Mouse (Mus musculus) mouse trophoblast stem cell (cell line): ENCODE data around the gene Zfp36.

Source experiments
- in situ Hi-C, 2 experiments: fragments of 300-500 bp; cut with MseI, MboI; formaldehyde crosslinking; loops; 2 replicates in 1 of 2; 3 replicates in 1 of 2; pipeline ENCODE4 v1.15.1; 2025

Gene Zfp36

DNA sequence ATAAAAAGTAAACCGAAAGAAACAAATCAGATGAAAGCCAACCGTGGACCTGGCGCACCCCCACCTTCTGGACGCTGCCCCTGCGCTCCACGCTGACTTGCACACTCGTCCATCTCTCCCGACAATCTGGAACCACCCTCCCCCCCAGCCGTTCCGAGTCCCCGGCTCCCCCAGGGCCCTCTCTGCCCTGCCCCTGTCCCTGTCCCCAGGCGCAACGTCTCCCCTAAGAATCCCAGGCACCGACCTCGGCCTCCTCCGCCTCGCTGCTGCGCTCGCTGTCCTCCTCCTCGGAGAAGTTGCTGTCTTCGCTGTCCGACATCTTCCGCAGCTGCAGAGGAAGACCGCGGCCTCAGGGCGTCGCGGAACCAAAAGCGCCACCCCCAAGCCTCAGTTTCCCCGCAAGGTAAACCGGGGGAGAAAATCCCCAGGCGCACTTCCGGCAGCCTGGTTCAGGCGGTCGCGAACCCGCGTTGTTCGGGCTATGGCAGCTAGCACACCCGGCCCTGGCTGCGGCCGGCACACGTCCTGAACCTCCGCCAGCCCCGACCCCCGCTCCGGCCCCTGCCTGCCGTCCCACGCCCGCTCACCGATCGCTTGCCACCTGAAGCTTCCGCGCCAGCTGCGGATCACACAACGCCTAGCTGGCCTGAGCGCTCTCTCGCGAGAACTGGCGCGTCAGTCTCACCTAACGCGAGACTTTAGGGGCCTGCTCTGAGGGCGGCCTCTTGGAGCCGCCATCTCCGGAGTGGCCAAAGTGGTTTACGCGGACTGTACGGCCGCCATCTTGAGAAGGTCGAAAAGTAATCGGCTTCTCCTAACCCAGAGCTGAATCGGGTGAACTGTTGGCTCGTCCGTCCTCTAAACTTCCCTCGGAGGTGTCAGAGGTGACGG lies 41.7 kb downstream of the Zfp36 start, which contains the start of gene Supt5:
Supt5 (minus strand) TSS at position 639 of the 891 bp plus-strand sequence.
- in situ Hi-C loops, result no loop called here

DNA sequence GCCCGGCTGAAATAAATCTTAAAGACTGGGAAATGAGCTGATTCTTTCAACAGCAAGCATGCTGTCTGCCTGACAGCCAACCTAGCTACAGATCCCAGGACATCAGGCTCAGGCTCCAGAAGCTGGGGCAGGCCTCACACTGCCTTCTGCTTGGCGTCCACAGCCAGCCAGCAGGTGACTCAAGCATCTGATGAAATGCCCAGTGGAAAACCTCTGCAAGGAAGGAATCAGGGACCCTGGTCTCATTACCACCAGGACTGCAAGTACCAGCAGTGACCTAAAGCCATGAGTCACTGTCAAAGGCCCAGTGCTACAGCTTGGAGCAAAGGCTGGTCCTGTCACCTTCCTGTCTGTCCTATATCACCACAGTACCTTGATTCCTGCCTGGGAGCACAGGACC lies 44.6 kb downstream of the Zfp36 start:
- in situ Hi-C loops, result no loop called here

DNA sequence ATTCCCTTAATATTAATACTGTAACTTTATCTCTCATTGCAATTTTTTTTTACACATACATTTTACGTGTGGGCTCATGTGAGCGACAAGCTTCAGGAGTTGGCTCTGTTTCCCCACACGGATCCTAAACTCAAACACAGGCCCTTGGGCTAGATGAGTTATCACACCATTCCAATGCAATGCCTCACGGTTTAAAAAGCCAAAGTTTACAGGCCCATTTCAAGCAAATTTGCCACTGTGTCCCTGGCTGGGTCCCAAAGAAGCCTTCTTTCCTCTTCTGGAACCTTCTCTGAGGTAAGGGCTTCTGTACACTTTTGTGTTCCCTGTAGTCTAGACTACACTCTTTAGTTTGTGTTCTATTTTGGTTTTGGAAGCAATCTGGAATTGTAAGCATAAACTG lies 45.5 kb downstream of the Zfp36 start:
- in situ Hi-C loops, result no loop called here

DNA sequence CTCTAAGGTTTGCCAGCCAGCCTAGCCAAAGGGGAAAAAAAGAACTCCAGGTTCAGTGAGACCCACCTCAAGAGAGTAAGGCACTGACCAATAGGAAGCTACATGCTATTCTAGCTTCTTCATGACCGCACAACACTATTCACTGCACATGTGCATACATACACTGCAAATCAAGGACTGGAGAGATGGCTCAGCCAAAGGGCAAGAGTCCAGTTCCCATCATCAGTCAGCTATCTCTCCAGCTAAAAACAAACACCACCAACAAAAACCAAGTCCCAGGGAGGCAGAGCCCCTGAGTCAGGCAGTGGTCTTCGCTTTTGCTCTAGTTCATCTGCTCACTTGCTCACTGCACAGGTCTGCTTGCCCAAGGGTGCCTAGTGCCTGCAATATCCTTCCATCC lies 51.8 kb downstream of the Zfp36 start:
- in situ Hi-C loops, result no loop called here
